Mouse (Mus musculus): ENCODE measurements around the gene Eif2b3. TPM values are rescaled to one million over a fixed set of nuclear protein-coding genes. Genes with fewer than 3 reads are reported as not detected.

The Eif2b3 gene
- total RNA-seq, 2 experiments from 2014 or later, result 18.0 to 18.9 TPM

- intact Hi-C loops (cut with DNase I), result no loop called here
- DNase-seq, result no peak
Measured at GRCm38 (mm10) chr4:117010231-117010630, 9.0 kb upstream of the Eif2b3 start.

- intact Hi-C loops (cut with DNase I), result no loop called here
- DNase-seq, result no peak
Measured at GRCm38 (mm10) chr4:117013596-117013995, 5.6 kb upstream of the Eif2b3 start.

GRCm38 (mm10) chr4:117014901-117015415, 4.2 kb upstream of the Eif2b3 start:
- DNase-seq, result no peak
- intact Hi-C loops (cut with DNase I), result no loop called here

- no peak for DNase-seq
- intact Hi-C loops (cut with DNase I), result no loop called here
Measured at GRCm38 (mm10) chr4:117017738-117018137, 1.5 kb upstream of the Eif2b3 start.

- no peak for DNase-seq
- intact Hi-C loops (cut with DNase I), result no loop called here
Measured at GRCm38 (mm10) chr4:117018327-117018726, 875 bp upstream of the Eif2b3 start.

- no peak for DNase-seq
- intact Hi-C loops (cut with DNase I), result no loop called here
Measured at GRCm38 (mm10) chr4:117023469-117023868, 4.3 kb downstream of the Eif2b3 start.

- intact Hi-C loops (cut with DNase I), result no loop called here
Measured at GRCm38 (mm10) chr4:117031105-117031504, 11.9 kb downstream of the Eif2b3 start.

GRCm38 (mm10) chr4:117039925-117040687, 20.9 kb downstream of the Eif2b3 start:
- intact Hi-C loops (cut with DNase I), result no loop called here
- peak in 1 of 2 experiments; percentile 48 for DNase-seq

More at GRCm38 (mm10) chr4:117031105-117031504, 11.9 kb downstream of the Eif2b3 start:
- DNase-seq, result no peak

- no peak for DNase-seq
- intact Hi-C loops (cut with DNase I), result no loop called here
Measured at GRCm38 (mm10) chr4:117040791-117041190, 21.6 kb downstream of the Eif2b3 start.

GRCm38 (mm10) chr4:117041283-117041721, 22.1 kb downstream of the Eif2b3 start:
- intact Hi-C loops (cut with DNase I), result no loop called here
- DNase-seq, result peak; percentile 29 to 71

GRCm38 (mm10) chr4:117048836-117049235, 29.6 kb downstream of the Eif2b3 start:
- DNase-seq, result no peak
- intact Hi-C loops (cut with DNase I), result no loop called here

GRCm38 (mm10) chr4:117049485-117049884, 30.3 kb downstream of the Eif2b3 start:
- no peak for DNase-seq
- intact Hi-C loops (cut with DNase I), result no loop called here

GRCm38 (mm10) chr4:117052626-117053025, 33.4 kb downstream of the Eif2b3 start:
- DNase-seq, result peak in 1 of 2 experiments; percentile 10
- intact Hi-C loops (cut with DNase I), result no loop called here

- intact Hi-C loops (cut with DNase I), result no loop called here
- DNase-seq, result no peak
Measured at GRCm38 (mm10) chr4:117053956-117054355, 34.8 kb downstream of the Eif2b3 start.

GRCm38 (mm10) chr4:117056102-117056501, 36.9 kb downstream of the Eif2b3 start:
- DNase-seq, result no peak
- intact Hi-C loops (cut with DNase I), result no loop called here

- DNase-seq, result no peak
- intact Hi-C loops (cut with DNase I), result no loop called here
Measured at GRCm38 (mm10) chr4:117056514-117056913, 37.3 kb downstream of the Eif2b3 start.

GRCm38 (mm10) chr4:117058512-117058911, 39.3 kb downstream of the Eif2b3 start:
- DNase-seq, result no peak
- intact Hi-C loops (cut with DNase I), result no loop called here

GRCm38 (mm10) chr4:117062700-117063390, 43.6 kb downstream of the Eif2b3 start:
- DNase-seq, result no peak
- intact Hi-C loops (cut with DNase I), result no loop called here

GRCm38 (mm10) chr4:117068035-117068434, 48.8 kb downstream of the Eif2b3 start:
- intact Hi-C loops (cut with DNase I), result no loop called here

GRCm38 (mm10) chr4:117069647-117070046, 50.4 kb downstream of the Eif2b3 start:
- intact Hi-C loops (cut with DNase I), result no loop called here
- DNase-seq, result no peak

More at GRCm38 (mm10) chr4:117068035-117068434, 48.8 kb downstream of the Eif2b3 start:
- DNase-seq, result no peak

GRCm38 (mm10) chr4:117070624-117071023, 51.4 kb downstream of the Eif2b3 start:
- no peak for DNase-seq
- intact Hi-C loops (cut with DNase I), result no loop called here

All from gastrocnemius, postnatal 36 days (tissue).